Mouse (Mus musculus): ENCODE measurements around the gene Mgat4e. TPM values are rescaled to one million over a fixed set of nuclear protein-coding genes. Genes with fewer than 3 reads are reported as not detected.

Mgat4e gene
- total RNA-seq (2021), result not detected
- long read RNA-seq, result 0 reads

DNA sequence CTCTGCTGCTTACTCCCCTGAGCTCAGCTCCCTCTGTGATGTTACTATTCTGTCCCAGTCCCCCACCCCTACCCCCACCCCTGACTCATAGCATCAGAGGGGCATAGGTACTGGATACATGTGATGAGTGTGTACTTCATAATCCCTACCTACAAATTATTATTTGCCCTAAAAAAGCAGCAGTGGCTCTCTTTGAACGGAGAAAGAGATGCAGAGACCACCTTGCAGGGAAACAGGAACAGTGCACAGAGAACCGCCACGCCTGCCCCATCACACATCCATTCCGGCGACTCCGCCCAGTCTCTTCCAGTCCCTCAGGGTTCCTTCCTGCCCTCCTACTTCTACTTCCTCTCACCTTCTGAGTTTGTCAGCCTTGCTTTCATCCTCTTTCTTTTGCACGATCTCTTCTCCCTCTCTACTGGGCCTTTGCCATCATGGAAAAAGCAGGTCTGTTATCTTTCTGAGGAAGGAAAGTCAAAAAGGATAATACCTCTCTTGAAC is at the start of gene Mgat4e:
Gene Mgat4e (minus strand): TSS at position 51 of the 501 bp plus-strand sequence.
- DNase-seq (ENCODE audit: low spot score in 2 of 2), result no peak

DNA sequence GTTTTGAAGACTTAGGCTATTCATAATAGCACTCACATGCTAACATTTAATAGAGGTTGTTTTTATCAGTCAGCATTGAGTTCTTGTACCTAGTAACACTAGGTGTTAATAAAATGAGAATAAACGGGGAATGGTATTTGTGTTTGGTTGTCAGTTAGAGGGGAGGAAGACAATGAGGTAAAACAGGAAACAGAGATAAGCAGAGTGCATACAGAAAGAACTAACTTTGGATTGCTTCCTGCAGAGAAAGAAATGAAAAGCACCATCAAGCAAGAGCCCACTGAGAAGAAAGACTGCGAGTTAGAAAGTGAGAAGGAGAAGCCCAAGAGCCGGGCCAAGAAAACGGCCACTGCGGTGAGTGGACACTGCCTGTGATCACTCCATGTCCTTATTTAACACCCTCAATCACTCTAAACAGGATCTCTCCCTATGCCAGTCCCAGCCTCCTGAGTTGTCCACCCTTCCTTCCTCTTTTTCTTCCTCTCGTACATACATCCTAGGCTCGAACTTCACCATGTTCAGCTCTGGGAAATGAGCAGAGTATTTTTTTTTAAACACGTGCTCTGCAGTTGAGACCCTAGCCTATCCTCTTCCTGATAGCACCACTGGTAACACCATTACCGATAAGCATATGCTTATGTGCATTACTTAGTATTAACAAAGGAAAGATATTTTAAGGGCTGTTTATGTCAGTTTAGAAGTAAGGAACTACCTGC is 48.0 kb upstream of the Mgat4e start:
- DNase-seq (ENCODE audit: low spot score in 2 of 2), result no peak

DNA sequence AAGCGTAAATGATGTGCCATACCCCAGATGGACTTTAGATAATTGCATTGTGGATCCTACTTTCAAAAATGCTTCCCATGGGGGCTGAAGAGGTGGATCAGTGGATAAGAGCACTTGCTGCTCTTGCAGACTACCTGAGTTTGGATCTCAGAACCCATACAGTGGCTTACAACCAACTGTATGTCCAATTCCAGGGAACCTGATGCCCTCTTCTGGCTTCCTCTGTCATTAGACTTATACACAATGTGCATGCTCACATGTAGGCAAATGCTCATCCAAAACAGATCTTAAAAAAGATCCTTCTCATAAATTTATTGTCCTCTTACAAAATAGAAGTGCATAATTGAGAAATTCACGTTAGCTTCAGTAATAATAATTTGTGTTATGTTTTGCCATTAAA is 42.3 kb upstream of the Mgat4e start:
- DNase-seq (ENCODE audit: low spot score in 2 of 2), result no peak

DNA sequence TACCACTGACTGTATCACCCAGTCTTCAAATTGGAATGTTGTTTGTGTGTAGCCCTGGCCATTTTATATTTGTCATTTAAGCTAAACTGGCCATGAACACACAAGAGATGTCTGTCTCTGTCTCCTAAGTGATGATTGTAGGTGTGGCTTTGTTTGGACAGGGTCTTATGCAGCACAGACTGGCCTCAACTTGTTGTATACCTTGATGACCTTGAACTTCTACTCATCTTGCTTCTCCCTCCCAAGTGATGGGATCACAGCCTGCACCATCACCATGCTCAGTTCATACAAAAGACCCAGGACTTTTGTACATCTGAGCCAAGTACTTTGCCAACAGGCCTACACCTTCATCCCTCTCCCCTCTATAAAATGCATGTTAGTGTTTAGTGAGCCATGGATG is 40.2 kb upstream of the Mgat4e start:
- no peak for DNase-seq (ENCODE audit: low spot score in 2 of 2)

DNA sequence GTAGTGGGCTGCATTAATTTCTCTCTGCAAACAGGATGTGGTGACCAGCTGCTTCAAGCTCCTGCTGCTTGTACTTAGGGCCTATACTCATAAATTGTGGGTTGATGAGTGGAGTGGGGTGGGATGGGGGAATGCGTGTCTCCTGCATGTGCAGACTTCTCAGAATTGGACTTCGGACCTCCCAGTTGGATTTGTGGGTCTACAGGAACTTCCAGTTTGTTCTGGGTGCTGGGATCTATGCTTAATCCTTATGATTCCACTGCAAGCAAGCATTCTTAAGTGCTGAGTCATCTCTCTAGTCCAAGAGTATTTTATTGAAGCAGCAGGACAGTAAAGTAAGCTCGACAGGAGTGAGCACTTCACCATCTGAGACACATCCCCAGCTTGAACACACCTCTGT is 34.1 kb upstream of the Mgat4e start:
- no peak for DNase-seq (ENCODE audit: low spot score in 2 of 2)

DNA sequence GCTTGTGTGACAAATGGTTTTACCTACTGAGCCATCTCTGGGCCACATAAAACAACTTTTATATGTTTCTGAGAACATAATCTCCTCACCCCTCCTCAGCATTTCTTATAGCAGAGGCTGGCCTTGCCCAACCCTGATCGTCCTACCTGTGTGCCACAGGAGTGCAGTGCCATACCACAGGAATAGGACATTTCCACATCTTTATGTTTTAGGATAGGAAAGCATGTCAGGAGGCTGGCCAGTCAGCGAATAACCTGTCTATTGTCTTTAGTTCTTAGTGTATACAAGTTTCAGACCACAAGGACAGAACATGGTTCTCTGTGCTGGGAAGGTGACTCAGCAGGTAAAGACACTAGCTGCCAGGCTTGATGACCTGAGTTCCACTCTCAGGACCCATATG is 31.3 kb upstream of the Mgat4e start:
- no peak for DNase-seq (ENCODE audit: low spot score in 2 of 2)

DNA sequence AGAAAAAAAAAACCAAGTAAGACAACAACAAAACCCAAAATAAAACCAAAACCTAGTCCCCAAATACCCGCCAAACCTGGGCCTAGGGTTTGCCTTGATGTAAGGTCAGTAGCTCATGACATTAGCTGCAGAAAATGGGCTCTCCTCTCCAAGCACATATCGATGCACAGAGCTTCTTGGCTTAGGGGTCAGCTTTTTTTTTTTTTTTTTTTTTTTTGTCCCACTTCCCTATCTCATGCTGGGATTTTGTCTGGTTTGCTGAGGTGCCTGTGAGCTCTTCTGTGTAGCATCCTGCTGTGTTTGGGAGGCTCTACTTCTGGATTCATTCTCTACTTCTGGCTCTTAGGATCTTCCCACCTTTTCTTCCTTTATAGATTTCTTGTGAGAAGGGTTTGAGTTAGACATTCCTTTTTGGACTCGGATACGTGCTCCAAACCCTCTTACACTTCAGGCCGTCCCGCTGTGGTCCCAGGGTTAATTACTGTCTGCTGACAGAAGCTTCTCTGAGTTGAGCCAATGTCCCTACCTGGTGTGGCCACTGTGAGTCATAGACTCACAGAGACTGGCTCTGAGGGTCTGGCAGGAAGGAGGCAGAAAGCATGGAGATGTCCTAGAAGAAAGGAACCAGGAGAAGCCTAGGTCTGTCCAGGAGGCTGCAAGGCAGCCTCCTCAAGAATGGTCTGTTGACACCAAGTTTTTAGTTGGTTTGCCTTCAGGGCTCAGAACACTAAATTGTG is 28.1 kb upstream of the Mgat4e start:
- DNase-seq (ENCODE audit: low spot score in 2 of 2), result no peak

DNA sequence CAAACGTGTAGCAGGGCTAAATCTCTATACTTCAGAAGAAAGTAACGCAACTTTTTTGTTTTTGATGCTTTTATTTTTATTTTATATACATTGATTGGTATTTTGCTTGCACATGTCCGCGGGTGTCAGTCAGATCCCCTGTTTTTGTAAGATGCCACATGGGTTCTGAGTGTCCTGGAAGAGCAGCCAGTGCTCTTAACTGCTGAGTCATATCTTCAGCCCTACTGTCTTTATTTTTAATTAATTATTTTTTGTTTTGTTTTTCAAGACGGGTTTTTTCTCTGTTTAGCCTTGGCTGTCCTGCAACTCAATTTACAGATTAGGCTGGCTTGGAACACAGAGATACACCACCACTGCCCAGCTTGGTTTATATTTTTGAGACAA is 24.4 kb upstream of the Mgat4e start:
- no peak for DNase-seq (ENCODE audit: low spot score in 2 of 2)

DNA sequence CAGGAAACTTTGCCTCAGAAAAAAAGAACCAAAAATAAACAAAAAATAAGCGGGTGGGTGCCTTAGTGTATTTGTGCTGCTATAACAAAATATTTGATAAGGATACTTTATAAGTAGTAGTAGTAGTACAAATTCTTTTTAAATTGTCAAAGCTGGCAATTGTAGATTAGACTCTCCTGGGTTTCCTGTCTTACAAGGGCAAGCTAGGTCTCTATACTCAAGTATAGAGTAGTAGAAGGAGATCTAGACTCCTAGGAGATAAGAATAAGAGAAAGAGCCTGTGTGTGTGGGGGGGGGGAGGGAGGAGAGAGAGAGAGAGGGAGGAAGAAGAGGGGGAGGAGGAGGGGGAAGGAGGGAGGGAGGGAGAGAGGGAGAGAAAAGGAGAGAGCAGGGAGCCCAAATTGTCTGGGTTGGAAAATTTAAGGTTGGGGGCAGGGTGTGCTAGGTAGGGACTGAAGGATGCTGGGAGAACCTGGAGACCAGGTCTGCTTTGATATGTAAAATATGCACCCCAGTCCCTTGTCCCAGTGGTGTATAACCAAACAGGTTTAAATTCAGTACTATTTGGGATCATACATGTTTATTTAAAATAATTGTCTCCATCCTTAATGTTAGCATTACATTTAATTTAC is 23.9 kb upstream of the Mgat4e start:
- DNase-seq (ENCODE audit: low spot score in 2 of 2), result no peak

DNA sequence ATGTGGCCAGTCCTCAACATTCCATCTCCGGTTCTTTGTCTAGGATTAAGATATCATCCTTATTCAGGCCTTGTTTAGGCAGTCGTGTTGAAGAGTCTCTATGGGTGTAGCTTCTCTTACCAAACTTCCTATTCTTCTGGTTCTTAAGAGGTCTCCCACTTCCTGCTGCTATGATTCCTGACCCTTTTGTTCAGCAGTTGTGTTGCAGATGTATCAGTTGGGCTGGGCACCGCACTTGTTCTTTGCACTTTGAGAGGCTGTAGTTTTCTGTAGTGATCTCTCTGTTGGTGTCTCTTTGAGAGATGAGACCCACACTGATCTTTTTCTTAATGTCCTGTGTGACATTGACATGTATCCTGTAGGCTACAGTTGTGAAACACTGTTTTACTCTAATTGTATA is 21.1 kb upstream of the Mgat4e start:
- DNase-seq (ENCODE audit: low spot score in 2 of 2), result no peak

DNA sequence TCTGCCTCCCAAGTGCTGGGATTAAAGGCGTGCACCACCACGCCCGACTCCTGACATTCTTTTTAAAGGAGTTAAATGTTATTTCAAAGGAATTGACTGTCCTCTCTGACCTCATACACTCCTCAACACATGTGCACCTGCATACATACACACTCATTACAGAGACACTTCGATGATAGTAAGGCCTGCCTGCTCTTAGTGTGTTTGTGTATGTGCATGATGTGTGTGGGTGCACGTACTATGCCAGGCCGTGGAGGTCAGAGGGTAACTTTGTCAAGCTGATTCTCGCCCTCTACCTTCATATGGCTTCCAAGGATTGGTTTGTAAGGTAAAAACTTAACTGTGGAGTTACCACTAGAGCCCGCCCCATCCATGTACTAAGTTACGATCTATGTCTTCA is 20.7 kb upstream of the Mgat4e start:
- DNase-seq (ENCODE audit: low spot score in 2 of 2), result no peak

DNA sequence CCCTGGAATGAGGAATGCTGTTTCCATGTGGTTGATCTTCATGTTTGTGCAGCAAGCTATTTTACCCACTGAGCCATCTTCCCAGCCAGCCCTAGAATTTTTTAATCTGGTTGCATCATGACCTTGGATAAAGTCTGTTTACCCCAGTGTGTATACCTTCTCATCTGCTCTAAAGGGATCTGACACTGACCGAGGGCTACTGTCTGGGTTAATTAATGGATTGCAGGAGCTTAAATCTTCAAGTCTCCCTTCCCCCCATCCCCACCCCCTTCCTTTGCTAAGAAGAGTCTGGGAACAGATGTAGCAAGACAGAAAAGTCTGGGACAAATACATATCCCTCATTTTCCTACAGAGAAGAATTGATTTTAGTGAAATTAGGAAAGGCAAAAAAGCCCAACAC is 18.0 kb upstream of the Mgat4e start:
- no peak for DNase-seq (ENCODE audit: low spot score in 2 of 2)

DNA sequence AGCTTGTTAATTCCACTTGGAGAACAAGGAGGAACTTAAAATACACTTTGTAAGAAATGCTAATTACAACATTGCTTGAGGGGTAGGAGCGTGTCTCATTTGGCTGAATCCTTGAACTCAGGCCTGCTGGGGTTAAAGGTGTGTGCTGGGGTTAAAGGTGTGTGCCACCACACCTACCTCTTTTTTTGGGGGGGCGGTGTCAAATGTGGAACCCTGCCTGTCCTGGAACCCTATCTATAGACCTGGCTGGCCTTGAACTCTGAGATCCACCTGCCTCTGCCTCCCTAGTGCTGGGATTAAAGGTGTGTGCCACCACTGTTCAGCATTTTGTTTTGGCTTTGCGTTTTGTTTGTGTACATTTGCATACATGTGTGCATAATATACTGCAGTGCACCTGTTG is 14.2 kb upstream of the Mgat4e start:
- DNase-seq (ENCODE audit: low spot score in 2 of 2), result no peak

DNA sequence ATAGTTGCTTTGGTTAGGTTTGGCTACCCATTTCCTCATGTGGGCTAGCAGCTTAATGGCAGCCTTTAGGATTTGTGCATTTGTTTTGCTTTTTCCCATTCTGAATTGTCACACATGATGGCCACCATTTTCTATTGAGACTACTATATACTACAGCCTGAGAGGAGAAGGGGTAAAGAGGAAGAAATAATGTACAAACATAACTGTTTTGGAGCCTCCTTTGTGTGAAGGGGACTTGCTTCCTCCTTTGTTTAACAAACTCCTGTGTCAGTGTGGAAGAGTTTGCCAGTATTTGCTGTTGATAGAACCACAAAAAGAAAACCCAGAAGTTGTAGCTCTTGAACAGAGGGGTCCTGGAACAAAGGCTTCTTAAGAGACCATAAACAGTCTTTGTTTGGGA is 13.0 kb upstream of the Mgat4e start:
- DNase-seq (ENCODE audit: low spot score in 2 of 2), result no peak

DNA sequence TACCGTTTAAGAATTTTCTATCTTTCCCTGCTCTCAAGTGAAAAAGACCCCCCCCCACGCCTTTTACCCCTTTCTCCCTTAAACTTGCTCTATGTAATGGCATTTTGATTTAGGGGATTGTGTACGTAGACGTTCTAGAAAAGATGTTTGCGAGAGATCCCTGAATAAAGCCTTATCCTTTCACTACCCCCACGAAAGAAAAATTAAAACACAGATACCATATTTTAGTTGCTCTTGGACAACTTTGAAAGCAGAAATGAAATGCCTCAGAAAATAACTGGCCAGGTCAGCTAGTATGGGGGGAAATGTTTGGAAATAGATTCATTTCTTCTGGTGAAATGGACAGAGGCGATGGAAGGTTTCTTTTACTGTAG is 12.3 kb upstream of the Mgat4e start:
- DNase-seq (ENCODE audit: low spot score in 2 of 2), result no peak

DNA sequence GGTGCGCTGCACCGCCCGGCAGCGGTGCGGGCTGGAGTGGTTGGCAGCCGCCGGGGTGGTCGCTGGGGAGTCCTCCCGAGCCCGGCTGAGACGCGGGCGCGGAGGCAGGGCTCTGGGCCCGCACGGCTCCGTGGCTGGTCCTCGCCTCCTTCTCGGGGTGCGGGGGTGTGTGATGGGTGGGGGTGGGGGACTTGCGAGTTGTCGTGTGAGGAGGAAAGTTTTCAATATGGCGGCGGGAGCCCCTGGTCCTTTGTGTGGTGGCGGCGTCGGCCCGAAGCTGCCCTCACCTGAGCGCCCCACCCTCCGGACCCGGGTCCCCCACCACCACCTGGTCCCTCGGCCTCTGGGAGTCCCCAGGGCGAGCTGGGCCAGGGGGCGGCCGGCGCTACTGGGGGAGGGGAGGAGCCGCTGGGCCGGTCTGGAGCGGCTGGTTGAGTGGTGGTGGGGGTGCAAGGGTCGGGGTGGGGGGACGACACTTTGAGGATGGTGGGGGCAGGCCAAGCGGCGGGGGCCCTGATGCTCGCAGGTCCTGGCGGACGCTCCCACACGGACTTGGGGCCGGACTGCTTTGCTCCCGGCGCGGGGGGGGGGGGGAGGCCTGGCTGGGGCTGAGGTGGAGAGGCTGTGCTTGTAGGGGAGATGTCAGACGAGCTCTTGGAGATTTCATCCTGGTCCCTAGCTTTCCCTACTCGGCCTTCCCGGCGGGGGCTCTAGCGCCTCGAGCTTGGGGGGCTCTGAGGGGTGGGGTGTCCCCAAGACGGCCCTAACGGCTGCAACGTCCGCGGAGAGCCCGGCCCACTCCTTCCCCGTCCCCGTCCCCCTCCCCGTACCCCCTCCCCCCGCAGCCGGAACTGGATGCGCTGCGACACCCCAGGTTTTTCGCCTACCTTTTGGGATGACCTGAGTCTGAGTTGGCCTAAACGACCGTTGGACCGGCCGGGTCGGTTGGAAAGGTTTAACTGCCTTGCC is 11.6 kb upstream of the Mgat4e start:
- DNase-seq (ENCODE audit: low spot score in 2 of 2), result peak; percentile 33 to 57

DNA sequence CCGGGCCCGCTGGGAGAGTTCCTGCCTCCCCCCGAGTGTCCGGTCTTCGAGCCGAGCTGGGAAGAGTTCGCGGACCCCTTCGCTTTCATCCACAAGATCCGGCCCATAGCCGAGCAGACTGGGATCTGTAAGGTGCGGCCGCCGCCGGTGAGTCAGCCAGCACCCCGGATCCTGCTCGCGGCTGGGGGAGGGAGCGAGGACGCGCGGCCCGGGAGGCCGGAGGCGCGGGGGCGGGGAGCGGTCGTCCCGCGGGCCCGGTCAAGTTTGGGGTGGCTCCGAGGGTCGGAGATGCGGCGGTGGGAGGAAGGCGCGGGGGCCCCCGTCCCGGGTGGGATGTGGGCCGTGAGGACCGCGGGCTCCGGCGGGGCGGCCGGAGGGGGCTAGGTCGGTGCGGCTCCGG is 10.9 kb upstream of the Mgat4e start:
- no peak for DNase-seq (ENCODE audit: low spot score in 2 of 2)

DNA sequence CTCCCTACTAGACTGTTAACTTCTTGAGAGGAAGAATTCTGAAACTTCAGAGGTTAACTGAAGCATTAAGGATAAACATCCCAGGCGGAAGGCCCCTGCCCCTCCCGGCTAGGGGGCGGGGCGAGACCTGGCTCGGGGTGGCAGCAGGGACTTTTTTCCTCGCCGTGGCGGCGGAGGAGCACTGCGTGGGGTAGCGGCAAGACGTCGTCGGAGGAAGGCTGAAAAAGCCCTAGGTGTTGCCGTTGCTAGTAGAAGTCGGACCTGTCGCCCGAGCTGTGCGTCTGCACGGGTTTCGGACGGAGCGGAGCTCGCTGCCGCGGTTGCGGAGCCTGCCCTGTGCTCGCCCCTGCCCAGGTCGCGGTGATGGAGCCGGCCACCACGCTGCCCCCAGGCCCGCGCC is 10.5 kb upstream of the Mgat4e start, which contains the start of gene Kdm5b:
Gene Kdm5b (plus strand): TSS at position 196 of the 400 bp plus-strand sequence.
- peak; percentile 85 to 87 for DNase-seq (ENCODE audit: low spot score in 2 of 2)

DNA sequence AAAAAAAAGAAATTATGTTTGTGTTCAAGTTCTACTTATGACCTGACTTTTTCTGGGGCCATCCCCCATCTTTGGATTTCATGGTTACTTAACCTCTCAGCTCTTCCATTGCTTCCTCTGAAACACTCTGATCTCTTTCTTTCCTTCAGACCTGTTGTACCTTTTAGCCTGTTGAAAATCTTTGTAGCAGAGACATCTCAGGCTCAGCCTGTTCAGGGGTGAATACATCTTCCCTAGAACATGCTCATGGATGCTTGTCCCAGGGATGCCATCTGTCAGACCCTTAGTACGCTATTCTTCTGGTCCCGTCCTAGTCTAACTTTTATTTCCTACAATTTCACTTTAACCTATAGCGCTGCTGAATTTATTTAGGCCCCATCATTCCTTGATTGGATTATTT is 9.7 kb upstream of the Mgat4e start:
- DNase-seq (ENCODE audit: low spot score in 2 of 2), result no peak

DNA sequence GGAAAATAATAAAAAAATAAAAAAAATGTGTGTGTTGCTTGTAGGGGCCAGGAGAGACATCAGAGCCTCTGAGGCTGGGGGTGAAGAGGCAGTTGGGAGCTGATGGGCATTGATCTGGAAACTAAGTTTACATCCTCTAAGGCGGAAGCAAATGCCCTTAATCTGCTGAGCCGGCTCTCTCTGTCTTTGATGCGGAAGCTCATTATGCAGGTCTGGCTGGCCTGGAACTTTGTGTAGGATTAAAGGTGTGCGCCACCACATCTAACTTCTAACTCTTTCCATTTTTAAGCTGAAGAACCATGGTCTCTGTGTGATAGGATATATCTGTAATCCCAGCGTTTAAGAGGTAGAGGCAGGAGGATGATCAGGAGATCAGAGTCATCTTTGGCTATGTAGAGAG is 9.0 kb upstream of the Mgat4e start:
- no peak for DNase-seq (ENCODE audit: low spot score in 2 of 2)

DNA sequence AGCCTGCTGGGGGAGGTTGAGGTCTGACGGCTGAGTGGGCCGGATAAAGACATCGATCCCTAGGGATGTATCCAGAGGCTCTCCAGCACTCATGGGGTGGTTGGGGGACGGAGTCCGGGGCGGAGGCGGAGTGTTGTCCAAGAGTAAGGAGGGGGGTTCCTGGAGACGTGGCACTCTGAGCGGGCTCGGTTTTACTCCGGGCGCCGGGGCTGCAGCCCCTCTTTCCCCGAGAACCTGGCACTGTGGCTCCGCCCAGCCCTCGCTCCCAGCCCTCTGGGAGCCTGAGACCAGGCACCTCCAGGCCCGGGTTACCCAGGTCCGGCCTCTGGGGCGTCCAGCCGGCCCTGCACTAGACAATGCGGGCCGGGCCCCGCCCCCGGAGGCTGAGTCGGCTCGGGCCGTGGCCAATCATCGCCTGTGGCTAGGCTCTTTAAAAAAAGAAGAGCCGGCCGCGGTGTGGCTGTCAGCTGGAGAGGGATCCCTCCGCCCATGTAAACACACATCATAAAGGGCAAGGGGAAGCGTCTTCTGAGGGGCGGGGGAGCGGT is 7.3 kb upstream of the Mgat4e start:
- DNase-seq (ENCODE audit: low spot score in 2 of 2), result peak; percentile 89 to 94

All from layer of hippocampus, postnatal 10 days (tissue).